Mouse (Mus musculus) left cerebral cortex, postnatal 25 days (tissue): ENCODE results near the gene Elane. TPM values are rescaled to one million over a fixed set of nuclear protein-coding genes. Genes with fewer than 3 reads are reported as not detected.

Experiments used
- DNase-seq, 2 experiments: peaks; one replicate each; pipeline ENCODE4 v3.0.0; 2022; ENCODE audit warnings: low spot score in 2 of 2, mixed read lengths in 1 of 2
- intact Hi-C: fragments of 180-260 bp; cut with DNase I; formaldehyde crosslinking; loops from one replicate; pipeline ENCODE4 v1.15.1; 2025
- total RNA-seq, 2 experiments: library from RNA; stranded (reverse); gene quantifications; 2 replicates each; pipeline ENCODE4 v1.2.3; 2021

Elane gene
- total RNA-seq: not detected

GRCm38 (mm10) chr10:79886054-79886453 is at the start of gene Elane:
Gene Elane, plus strand, starts transcription at chr10:79886247.
- DNase-seq: no peak
- intact Hi-C loops: no loop called here

DNA sequence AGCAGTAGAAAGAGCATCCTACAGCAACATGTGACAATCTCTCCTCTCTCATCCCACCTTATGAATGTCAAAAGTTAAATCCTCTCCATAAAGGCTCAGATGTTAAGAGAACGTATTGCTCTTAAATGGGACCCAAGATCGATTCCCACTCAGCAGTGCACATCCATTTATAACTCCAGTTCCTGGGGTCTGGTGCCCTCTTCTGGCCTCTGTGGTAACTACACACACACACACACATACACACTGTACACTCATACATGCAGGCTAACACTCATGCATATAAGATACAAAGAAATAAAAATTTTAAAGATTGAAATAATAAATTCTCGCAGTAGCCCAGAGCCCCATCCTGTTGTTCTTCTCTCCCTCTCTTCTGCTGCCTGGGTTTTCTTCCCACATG is 49.1 kb upstream of the Elane start:
- intact Hi-C loops: loop anchor here (5.0 kb wide), 1 partner anchor 45 kb away; no protein-coding TSS in a partner anchor
- no peak for DNase-seq

- no peak for DNase-seq
- intact Hi-C loops: loop anchor here (5.0 kb wide), 1 partner anchor 44 kb away; no protein-coding TSS in a partner anchor
Measured at GRCm38 (mm10) chr10:79838151-79838550, 47.9 kb upstream of the Elane start.

DNA sequence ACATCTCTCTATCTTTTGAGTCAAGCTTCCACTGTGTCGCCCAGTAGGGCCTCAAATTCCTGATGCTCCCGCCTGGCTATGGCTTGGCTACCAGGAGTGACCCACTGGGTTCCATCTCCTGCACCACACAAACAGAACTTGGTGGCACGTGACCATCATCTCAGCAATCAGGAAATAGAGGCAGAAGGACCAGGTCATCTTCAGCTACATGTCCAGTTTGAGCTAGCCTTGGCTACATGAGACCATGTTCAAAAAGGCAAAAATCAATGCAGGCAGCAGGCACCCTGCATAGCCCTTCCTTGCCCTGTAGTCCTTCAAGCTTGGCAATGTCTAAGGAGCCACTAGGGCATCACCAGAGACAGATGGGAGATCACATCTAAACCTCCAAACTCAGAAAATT is 46.0 kb upstream of the Elane start:
- intact Hi-C loops: loop anchor here (2.0 kb wide), 1 partner anchor 15 kb away; the partner anchor contains the start of gene Ptbp1

DNA sequence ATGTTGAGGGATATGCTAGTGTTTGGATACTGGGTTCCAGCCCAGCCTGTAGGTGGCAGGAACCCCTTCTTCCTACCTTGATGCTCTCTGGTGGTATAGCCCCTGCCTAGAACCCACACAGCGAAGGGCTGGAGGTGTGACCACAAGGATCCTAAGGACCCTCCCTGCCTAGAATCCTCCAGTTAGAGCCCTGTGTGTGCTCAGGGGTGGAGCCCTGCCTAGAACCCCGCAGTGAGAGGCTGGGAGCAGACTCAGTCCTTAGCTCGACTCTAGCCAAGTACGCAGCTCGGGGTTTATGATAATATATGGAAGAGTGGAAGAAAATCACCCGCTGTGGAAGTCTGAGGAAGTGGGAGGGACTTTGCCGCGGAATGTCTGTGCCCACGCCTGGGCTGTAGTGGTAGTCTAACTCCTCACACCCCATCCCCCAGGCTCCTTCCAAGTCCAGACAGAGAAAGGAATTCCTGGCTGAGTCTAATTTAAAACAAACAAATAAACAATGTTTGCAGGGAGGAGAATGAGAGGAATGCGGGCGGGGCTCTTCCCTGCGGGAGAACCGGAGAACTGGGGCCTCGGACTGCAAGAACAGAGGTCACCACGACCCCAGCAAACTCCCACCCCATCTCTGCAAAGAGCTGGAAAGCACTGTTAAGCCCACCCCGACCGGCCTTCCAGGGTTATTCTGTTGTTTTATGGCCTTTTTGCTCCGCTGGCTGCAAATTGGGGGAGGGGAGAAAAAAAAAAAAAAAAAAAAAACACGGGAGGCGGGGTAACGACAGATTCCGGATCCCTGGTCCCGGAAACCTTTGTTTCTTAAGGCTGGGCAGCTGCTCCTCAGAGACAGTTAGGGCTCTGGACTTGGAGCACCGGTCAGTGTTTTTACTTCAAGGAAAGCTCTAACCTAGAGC is 45.1 kb upstream of the Elane start:
- DNase-seq: peak; percentile 72 to 92
- intact Hi-C loops: loop anchor here (2.0 kb wide), 1 partner anchor 14 kb away; the partner anchor contains the start of gene Ptbp1

More for the DNA sequence above, 46.0 kb upstream of the Elane start:
- DNase-seq: no peak

- intact Hi-C loops: no loop called here
- DNase-seq: no peak
Measured at GRCm38 (mm10) chr10:79842322-79842721, 43.7 kb upstream of the Elane start.

- intact Hi-C loops: no loop called here
- DNase-seq: no peak
Measured at GRCm38 (mm10) chr10:79843476-79843875, 42.6 kb upstream of the Elane start.

- DNase-seq: no peak
- intact Hi-C loops: no loop called here
Measured at GRCm38 (mm10) chr10:79846553-79846952, 39.5 kb upstream of the Elane start.

DNA sequence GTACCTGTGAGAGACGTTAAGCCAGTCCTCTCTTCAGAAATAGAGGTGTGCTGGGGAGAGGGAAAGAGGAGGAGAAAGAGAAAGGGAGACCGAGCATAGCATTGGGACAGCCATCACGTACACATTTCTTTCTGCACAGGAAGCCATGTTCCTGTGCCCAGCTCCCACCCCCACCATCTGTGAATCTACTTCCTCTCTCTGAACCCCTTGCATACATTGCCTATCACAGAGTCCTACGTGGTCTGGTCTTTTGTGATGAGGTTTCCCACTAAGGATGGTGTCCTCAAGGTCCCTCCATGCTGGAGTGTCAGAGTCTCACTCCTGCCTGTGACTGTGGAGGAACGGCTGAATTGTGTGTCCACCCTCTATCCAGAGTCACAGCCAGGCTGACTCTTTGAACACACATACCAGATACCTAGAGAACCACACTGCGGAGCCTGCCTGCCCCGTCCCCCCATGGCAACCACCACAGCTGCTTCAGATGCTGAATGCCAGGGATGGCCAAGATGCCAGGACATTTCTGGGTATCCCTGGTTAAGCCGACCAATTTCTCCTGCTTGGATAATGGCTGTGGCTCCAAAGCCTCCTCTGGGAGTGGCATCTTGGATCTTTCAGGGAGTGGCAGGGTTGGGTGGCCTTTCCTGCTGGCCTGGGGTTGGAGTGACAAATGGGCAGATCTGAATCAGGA is 36.0 kb upstream of the Elane start:
- intact Hi-C loops: no loop called here
- no peak for DNase-seq

- DNase-seq: no peak
- intact Hi-C loops: no loop called here
Measured at GRCm38 (mm10) chr10:79851653-79852052, 34.4 kb upstream of the Elane start.

GRCm38 (mm10) chr10:79852107-79852789 is 33.8 kb upstream of the Elane start:
- no peak for DNase-seq
- intact Hi-C loops: no loop called here

GRCm38 (mm10) chr10:79852827-79853226 is 33.2 kb upstream of the Elane start:
- DNase-seq: no peak
- intact Hi-C loops: no loop called here

DNA sequence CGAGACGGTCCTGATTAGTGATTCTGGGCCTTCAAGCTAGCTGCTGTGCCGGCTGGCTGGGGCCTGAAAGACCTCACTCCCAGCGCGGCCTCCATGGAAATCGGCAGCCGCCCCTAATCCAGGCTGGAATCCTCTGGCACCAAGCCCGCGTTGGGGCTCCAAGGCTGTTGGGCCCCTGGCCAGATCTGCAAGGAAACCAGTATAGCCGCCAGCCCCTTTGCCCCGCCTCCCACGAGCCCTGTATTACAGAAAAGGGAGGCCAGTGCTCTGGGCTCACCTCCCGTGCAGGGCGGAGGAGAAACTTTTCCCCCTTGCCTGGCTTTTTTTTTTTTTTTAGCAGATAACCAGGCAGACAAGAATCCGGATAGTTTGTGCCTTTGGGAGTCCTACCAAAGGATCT is 32.7 kb upstream of the Elane start:
- peak; percentile 79 to 84 for DNase-seq
- intact Hi-C loops: no loop called here

DNA sequence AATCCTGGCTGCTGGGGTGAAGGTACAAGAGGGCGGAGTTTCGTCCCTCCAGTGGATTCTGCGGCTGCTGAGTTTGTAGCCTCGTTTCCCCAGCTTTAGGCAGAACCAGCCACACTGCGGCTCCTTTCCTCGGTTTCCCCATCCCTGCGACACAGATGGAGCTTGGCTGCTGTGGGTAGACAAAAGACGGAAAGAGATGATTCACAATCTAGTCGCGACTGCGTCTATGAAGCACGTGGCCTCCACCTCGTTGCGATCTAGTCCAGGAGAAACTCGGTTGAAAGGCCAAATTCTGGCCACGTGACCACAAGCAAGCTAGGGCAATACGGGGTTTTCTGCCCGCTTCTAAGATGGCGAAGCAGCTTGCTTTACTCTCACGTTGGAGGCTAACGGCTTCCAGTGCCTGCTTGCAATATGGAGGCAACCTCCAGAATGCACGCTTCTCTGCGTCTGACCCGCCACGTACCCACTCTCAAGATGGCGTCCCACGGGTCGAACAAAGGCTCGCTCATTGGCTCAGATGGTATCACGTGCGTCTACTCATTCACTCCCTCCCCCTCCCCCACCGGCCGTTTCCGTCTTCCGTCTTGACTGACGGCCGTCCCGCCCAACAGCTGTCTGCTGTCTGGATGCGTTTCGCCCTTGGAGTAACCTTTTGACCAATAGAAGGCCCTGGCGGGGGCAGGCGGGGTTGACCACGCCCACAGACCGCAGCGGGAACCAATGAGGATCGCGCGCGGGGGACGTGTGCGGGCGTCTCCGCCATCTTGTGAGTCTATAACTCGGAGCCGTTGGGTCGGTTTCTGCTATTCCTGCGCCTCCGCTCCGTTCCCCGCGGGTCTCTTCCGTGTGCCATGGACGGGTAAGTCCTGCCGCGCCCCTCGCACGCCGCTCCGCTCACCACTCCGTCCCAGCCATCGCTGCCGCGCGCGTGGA is 31.9 kb upstream of the Elane start, which contains the start of gene Ptbp1:
Ptbp1 (plus strand) TSS at position 568 of the 936 bp plus-strand sequence.
- peak; percentile 99 to 100 for DNase-seq
- intact Hi-C loops: loop anchor here (2.0 kb wide), 1 partner anchor 13 kb away; no protein-coding TSS in a partner anchor

DNA sequence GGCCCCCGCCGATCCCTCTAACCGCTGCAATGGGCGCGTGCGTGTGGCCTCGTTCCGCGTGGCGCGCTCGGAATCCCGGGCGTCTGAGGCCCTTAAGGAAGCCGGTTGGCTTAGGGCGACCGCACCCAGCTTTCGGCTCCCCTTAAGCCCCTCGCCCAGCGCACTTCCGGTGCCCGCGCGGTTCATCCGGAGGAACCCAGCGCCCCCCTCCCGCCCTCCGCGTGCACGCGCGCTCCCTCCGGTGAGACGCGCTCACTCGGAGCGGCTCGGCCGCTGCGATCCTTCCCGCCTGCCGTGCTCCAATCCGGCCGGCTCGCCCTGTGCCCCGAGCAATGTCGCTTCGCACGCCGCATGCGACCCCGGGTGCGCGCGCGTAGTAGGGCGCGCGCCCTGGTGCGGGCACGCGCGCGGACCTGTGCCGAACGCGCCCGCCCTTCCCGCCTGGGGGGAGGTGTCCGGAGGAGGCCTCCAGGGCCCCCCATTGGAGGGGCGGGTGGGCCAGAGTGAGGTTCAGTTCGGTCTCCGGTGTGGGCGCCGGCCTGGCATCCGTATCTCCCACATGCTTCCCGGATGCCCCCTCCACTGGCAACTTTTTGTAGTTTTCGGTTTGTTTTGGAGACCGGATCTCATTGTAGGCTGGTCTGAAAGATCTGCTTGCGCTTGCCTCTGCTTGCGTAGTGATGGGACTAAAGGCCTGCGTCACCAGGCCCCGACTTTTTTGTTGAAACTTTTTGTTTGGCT is 31.1 kb upstream of the Elane start:
- peak in 1 of 2 experiments; percentile 67 for DNase-seq
- intact Hi-C loops: loop anchor here (2.0 kb wide), 1 partner anchor 14 kb away; no protein-coding TSS in a partner anchor

- DNase-seq: no peak
- intact Hi-C loops: loop anchor here (2.0 kb wide), 1 partner anchor 15 kb away; no protein-coding TSS in a partner anchor
Measured at GRCm38 (mm10) chr10:79855558-79856184, 30.4 kb upstream of the Elane start.

DNA sequence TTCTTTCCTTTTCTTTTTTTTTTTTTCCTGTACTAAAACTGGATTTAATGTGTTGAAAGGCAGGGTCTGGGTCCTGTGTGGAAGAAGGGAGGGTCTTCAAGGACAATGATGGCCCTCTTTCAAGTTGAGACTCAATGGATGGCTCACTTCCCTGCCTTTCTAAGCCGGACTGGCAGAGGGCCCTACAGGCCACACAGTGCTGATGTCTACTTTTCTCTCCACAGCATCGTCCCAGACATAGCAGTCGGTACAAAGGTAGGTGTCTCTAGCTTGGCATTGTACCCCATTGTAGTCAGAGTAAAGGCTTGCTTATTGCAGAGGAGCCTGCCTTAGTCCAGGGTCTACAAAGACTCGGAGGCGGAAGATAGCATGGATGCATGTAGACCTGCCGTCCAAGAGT is 29.8 kb upstream of the Elane start:
- intact Hi-C loops: no loop called here
- no peak for DNase-seq
